Mouse (Mus musculus): ENCODE data around the gene Lcn12. TPM values are rescaled to one million over a fixed set of nuclear protein-coding genes. Genes with fewer than 3 reads are reported as not detected.

The Lcn12 gene
- polyA plus RNA-seq, 1 experiment from 2014 or later: not detected

GRCm38 (mm10) chr2:25504538-25504937 is 10.8 kb upstream of the Lcn12 start:
- no peak for ATAC-seq (ENCODE audit: low FRiP score, low read depth)
- Histone ChIP-seq H3K36me3 (peaks cover 33% of the 10 kb centered on the region), H3K9me3 (no peaks in the 10 kb centered on the region), H3K4me1 (peaks cover 15% of the 10 kb centered on the region), H3K9ac (no peak overlapping the region), H3K4me2 (replicated peaks) (no peak overlapping the region), H3K27me3 (replicated peaks) (no peaks in the 10 kb centered on the region), H3K27ac (no peak overlapping the region), H3K4me3 (no peak overlapping the region)
- 95% methylated on average over 19 of the region's 19 CpGs for WGBS

- WGBS: 81% methylated on average over 3 of the region's 3 CpGs
- Histone ChIP-seq H3K9me3 (no peaks in the 10 kb centered on the region), H3K4me2 (replicated peaks) (no peak overlapping the region), H3K27me3 (replicated peaks) (no peaks in the 10 kb centered on the region), H3K36me3 (peaks cover 33% of the 10 kb centered on the region), H3K4me1 (peaks cover 15% of the 10 kb centered on the region), H3K4me3 (no peak overlapping the region), H3K27ac (no peak overlapping the region), H3K9ac (no peak overlapping the region)
- ATAC-seq (ENCODE audit: low FRiP score, low read depth): no peak
Observed at GRCm38 (mm10) chr2:25502726-25503125, 9.0 kb upstream of the Lcn12 start.

DNA sequence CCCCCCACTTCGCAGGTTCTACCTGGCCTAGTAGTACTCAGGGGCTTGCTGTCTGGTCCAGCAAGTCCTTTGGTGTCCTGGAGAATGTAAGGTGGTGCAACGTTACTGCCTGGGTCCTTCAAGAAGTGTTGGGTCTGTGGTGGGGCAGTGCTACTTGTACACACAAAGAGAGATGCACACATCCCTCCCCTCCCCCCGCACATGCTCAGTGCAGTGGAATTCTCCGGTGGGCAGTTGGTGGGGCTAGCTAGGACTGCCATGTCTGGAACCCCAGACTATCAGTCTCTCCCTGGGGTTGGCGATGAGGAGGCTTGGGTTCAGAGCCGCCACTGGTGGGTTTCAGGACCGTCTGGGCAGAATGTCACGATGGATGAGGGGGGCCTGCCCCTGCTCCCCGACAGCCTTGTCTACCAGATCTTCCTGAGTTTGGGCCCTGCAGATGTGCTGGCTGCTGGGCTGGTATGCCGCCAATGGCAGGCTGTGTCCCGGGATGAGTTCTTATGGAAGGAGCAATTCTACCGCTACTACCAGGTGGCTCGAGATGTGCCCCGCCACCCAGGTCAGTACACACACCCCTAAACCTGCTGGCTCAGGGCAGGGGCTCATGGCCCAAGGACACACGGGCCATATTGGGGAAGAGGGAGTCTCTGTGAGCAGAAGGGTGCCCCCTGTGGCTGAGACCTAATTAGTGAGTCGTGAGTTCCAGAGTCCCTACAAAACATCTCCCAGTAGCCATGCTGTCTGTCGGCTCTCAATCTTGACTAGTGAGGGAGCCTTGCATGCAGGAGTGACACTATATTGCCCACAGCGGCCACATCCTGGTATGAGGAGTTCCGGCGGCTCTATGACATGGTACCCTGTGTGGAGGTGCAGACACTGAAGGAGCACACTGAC is 8.1 kb upstream of the Lcn12 start, which contains the start of gene C8g:
C8g (minus strand) TSS at position 127 of the 894 bp plus-strand sequence.
- H3K4me1 ChIP-seq: peaks cover 15% of the 10 kb centered on the region
- no peak within 1 kb of the TSS for H3K27ac ChIP-seq
- H3K36me3 ChIP-seq: peaks cover 33% of the 10 kb centered on the region
- H3K27me3 ChIP-seq (replicated peaks): no peaks in the 10 kb centered on the region
- H3K4me2 ChIP-seq (replicated peaks): peak within 1 kb of the TSS; percentile 95
- no peaks in the 10 kb centered on the region for H3K9me3 ChIP-seq
- H3K4me3 ChIP-seq: peak within 1 kb of the TSS; percentile 89
- H3K9ac ChIP-seq: peak within 1 kb of the TSS; percentile 93
- ATAC-seq (ENCODE audit: low FRiP score, low read depth): no peak
- 74% methylated on average over 20 of the region's 20 CpGs for WGBS

DNA sequence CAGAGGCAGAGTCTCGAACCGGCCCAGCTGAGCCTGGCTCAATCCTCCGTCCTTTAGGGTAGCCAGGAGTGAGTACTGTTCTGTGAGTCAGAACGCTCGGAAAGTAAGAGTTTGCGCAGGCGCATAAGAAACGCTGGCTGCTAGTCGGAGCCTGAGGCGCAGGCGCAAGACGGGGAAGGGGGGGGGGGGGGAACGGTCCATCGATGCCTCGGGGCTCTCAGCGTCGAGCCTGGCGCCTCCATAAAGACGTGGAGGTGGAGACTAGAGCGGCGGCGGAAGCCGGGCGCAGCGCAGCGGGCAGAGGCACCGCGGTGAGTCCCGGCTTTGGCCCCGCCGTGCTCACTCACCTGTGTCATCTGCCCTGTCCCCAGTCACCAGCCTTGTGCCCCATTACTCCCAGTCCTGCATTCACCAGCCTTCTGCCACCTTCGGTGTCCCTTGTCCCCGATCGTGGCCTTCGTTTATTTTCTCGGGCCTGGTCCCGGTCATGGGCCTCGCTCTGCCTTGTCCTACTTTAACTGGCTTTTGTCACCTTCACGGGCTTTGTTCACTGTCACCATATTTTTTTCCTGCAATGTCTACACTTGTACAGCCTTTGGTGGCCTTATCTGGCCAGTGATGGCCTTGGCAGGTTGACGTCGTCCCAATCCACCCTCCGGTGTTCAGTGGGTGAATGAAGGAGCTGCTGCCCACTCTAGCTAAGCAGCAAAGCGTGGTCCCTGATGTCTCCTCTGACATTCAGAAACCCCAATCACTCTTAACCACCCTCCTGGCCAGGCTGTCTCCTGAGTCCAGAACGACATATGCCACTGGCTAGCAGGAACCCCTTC is 7.1 kb upstream of the Lcn12 start, which contains the start of gene Fbxw5:
Fbxw5 (plus strand) TSS at position 175 of the 830 bp plus-strand sequence.
- 2% methylated on average over 40 of the region's 44 CpGs for WGBS
- ATAC-seq (ENCODE audit: low FRiP score, low read depth): peak; percentile 88
- H3K4me1 ChIP-seq: peaks cover 15% of the 10 kb centered on the region
- peak within 1 kb of the TSS; percentile 93 for H3K9ac ChIP-seq
- peak within 1 kb of the TSS; percentile 95 for H3K4me2 ChIP-seq (replicated peaks)
- peaks cover 29% of the 10 kb centered on the region for H3K36me3 ChIP-seq
- no peaks in the 10 kb centered on the region for H3K27me3 ChIP-seq (replicated peaks)
- no peaks in the 10 kb centered on the region for H3K9me3 ChIP-seq
- no peak within 1 kb of the TSS for H3K27ac ChIP-seq
- peak within 1 kb of the TSS; percentile 89 for H3K4me3 ChIP-seq

DNA sequence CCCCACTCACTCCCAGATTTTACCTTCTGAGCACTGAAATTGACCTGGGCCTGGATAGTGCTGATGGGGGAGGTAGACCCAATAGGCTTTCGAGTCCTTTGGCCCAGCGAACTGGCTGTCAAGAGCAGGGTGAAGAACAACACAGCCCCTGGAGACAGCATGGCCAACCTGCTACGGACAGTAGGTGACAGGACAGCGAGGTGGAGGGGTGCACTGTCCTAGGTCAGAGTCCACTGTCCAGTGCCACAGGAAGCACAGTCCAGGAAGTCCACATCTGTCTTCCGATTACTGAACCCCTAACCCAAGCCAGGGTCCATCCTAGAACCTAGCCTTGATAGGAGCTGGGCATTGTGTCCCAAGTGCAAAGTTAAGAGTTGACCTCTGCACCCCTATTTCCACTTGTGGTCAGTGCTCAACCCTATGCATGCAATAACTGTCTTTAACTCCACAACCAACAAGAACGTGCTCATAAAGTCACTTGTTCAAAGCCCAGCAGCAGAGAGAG is 6.4 kb upstream of the Lcn12 start:
- peak overlapping the region; percentile 29 for H3K9ac ChIP-seq
- no peaks in the 10 kb centered on the region for H3K27me3 ChIP-seq (replicated peaks)
- no peak overlapping the region for H3K27ac ChIP-seq
- H3K4me3 ChIP-seq: peak overlapping the region; percentile 89
- peaks cover 24% of the 10 kb centered on the region for H3K36me3 ChIP-seq
- WGBS: 67% methylated on average over 6 of the region's 6 CpGs
- no peaks in the 10 kb centered on the region for H3K9me3 ChIP-seq
- H3K4me1 ChIP-seq: peaks cover 15% of the 10 kb centered on the region
- H3K4me2 ChIP-seq (replicated peaks): peak overlapping the region; percentile 95
- peak; percentile 56 for ATAC-seq (ENCODE audit: low FRiP score, low read depth)

- 72% methylated on average over 15 of the region's 15 CpGs for WGBS
Observed at GRCm38 (mm10) chr2:25498622-25499478, 5.1 kb upstream of the Lcn12 start.

DNA sequence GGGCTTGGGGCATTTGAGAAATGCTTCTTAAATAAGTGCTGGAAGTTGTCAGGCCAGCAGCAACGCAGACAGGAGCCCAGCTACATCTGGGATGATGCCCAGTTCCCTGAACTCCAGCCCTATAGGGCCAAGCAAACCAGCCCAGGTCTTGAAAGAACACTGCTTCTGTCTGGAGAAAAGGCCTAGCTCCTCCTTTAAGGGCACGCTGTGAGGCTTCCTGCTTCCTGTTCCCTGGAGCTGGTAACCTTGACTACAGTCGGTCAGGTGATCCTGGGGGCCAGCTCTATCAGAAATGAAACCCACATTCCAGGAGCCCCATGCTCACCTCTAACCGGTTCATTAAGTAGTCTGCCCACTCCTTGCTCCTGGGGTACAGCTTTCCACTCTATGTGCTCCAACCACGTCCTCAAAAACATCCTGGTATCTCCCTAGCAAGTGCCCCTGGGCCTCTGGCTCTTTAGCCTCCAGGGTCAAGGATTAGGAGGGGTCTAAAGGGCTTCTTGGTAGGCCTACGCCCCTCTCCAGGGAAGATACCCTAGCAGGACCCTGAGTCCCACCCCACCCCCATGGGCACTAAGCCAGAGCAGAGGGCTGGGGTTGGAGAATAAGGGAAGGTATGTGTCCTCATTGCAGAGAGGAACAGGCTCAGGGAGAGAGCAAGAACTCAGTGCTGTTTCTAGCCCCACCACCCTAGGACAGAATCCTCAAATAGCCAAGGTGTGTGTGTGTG is 4.3 kb upstream of the Lcn12 start:
- Histone ChIP-seq H3K9me3 (no peaks in the 10 kb centered on the region), H3K4me3 (no peak overlapping the region), H3K4me2 (replicated peaks) (no peak overlapping the region), H3K27ac (no peak overlapping the region), H3K4me1 (peaks cover 15% of the 10 kb centered on the region), H3K36me3 (peaks cover 3% of the 10 kb centered on the region), H3K27me3 (replicated peaks) (no peaks in the 10 kb centered on the region), H3K9ac (no peak overlapping the region)
- no peak for ATAC-seq (ENCODE audit: low FRiP score, low read depth)
- 63% methylated on average over 6 of the region's 6 CpGs for WGBS

More at GRCm38 (mm10) chr2:25498622-25499478, 5.1 kb upstream of the Lcn12 start:
- Histone ChIP-seq H3K9me3 (no peaks in the 10 kb centered on the region), H3K9ac (no peak overlapping the region), H3K27ac (no peak overlapping the region), H3K4me1 (peaks cover 15% of the 10 kb centered on the region), H3K4me3 (no peak overlapping the region), H3K4me2 (replicated peaks) (no peak overlapping the region), H3K36me3 (peaks cover 12% of the 10 kb centered on the region), H3K27me3 (replicated peaks) (no peaks in the 10 kb centered on the region)
- ATAC-seq (ENCODE audit: low FRiP score, low read depth): no peak

GRCm38 (mm10) chr2:25496462-25496861 is 2.8 kb upstream of the Lcn12 start:
- 45% methylated on average over 4 of the region's 4 CpGs for WGBS
- Histone ChIP-seq H3K36me3 (no peaks in the 10 kb centered on the region), H3K9me3 (no peaks in the 10 kb centered on the region), H3K4me3 (no peak overlapping the region), H3K9ac (no peak overlapping the region), H3K4me2 (replicated peaks) (no peak overlapping the region), H3K4me1 (peaks cover 6% of the 10 kb centered on the region), H3K27ac (no peak overlapping the region), H3K27me3 (replicated peaks) (no peaks in the 10 kb centered on the region)
- no peak for ATAC-seq (ENCODE audit: low FRiP score, low read depth)

- no peak for ATAC-seq (ENCODE audit: low FRiP score, low read depth)
- no peaks in the 10 kb centered on the region for H3K9me3 ChIP-seq
- no peak overlapping the region for H3K4me2 ChIP-seq (replicated peaks)
- H3K27ac ChIP-seq: no peak overlapping the region
- no peaks in the 10 kb centered on the region for H3K27me3 ChIP-seq (replicated peaks)
- no peak overlapping the region for H3K9ac ChIP-seq
- H3K4me1 ChIP-seq: no peaks in the 10 kb centered on the region
- no peak overlapping the region for H3K4me3 ChIP-seq
- H3K36me3 ChIP-seq: no peaks in the 10 kb centered on the region
- 86% methylated on average over 5 of the region's 5 CpGs for WGBS
Observed at GRCm38 (mm10) chr2:25492988-25493387, 723 bp downstream of the Lcn12 start.

GRCm38 (mm10) chr2:25488671-25489068 is 5.0 kb downstream of the Lcn12 start:
- Histone ChIP-seq H3K27ac (no peak overlapping the region), H3K4me2 (replicated peaks) (no peak overlapping the region), H3K36me3 (no peaks in the 10 kb centered on the region), H3K27me3 (replicated peaks) (no peaks in the 10 kb centered on the region), H3K4me3 (no peak overlapping the region), H3K4me1 (no peaks in the 10 kb centered on the region), H3K9ac (no peak overlapping the region), H3K9me3 (no peaks in the 10 kb centered on the region)
- no peak for ATAC-seq (ENCODE audit: low FRiP score, low read depth)
- 81% methylated on average over 7 of the region's 7 CpGs for WGBS

Measured in neural tube, embryonic 12.5 days (tissue).